Mouse (Mus musculus) heart, postnatal 0 days (tissue): ENCODE data around the gene Irf1. TPM values are rescaled to one million over a fixed set of nuclear protein-coding genes. Genes with fewer than 3 reads are reported as not detected.

Source experiments
- ATAC-seq: fragments of 200-750 bp; cut with Nextera tagmentation; 2 replicates; pipeline ENCODE4 v1.8.0; 2017; ENCODE audit warnings: low read depth, moderate number of reproducible peaks, moderate library complexity; ENCODE audit not compliant: insufficient read depth
- DNase-seq: peaks from one replicate; pipeline ENCODE4 v3.0.0-alpha.2; 2016; ENCODE audit warnings: low spot score
- H3K27ac ChIP-seq: fragments of 300-500 bp; sonication (generic); 2 replicates; pipeline ENCODE4 v1.5.1; 2014; ENCODE audit warnings: low read depth, mild to moderate bottlenecking
- H3K27me3 ChIP-seq: fragments of 300-500 bp; sonication (generic); 2 replicates; pipeline ENCODE4 v1.6.1; 2014; ENCODE audit warnings: low read length, mixed read lengths; ENCODE audit not compliant: control insufficient read depth, insufficient read depth
- H3K36me3 ChIP-seq: fragments of 300-500 bp; sonication (generic); replicated peaks from 2 replicates; pipeline ENCODE4 v1.6.1; 2014; ENCODE audit warnings: low read length, mixed read lengths; ENCODE audit not compliant: control insufficient read depth, insufficient read depth
- H3K4me1 ChIP-seq: fragments of 300-500 bp; sonication (generic); 2 replicates; pipeline ENCODE4 v1.6.1; 2014; ENCODE audit warnings: antibody characterized with exemption; ENCODE audit not compliant: control insufficient read depth, insufficient read depth
- H3K4me2 ChIP-seq: fragments of 300-500 bp; sonication (generic); 2 replicates; pipeline ENCODE4 v1.6.1; 2014; ENCODE audit warnings: low read depth, mild to moderate bottlenecking, low read length, moderate library complexity
- H3K4me3 ChIP-seq: fragments of 300-500 bp; sonication (generic); 2 replicates; pipeline ENCODE4 v1.5.1; 2014; ENCODE audit warnings: low read depth, low read length
- H3K9ac ChIP-seq: fragments of 300-500 bp; sonication (generic); replicated peaks from 2 replicates; pipeline ENCODE4 v1.6.1; 2014; ENCODE audit warnings: low read depth, low read length, mixed read lengths
- H3K9me3 ChIP-seq: fragments of 300-500 bp; sonication (generic); replicated peaks from 2 replicates; pipeline ENCODE4 v1.6.1; 2016; ENCODE audit warnings: low read length; ENCODE audit not compliant: control insufficient read depth
- CTCF ChIP-seq: IDR thresholded peaks from 2 replicates; pipeline ENCODE4 v1.5.1; 2016; ENCODE audit warnings: antibody characterized with exemption, control low read depth, low read depth
- EP300 ChIP-seq: IDR thresholded peaks from 2 replicates; pipeline ENCODE4 v1.6.1; 2016; ENCODE audit warnings: antibody characterized with exemption, low read depth
- WGBS: fragments of 180-500 bp; shearing (Covaris S2); extraction: QIAGEN DNeasy Blood & Tissue Kit; methylation state at CpG from one replicate; pipeline ENCODE4 v1.1.7; 2014; 5-methylcytosine and 5-hydroxymethylcytosine counted together
- microRNA-seq: library from miRNA; unstranded; fragments of <30 nt; microRNA quantifications from one replicate; pipeline ENCODE4, GENCODE M21; 2016
- polyA plus RNA-seq: library from polyadenylated mRNA; unstranded; fragments of >200 nt; fragmentation: Nextera tagmentation; extraction: Ambion mirVana; gene quantifications from 2 replicates; pipeline ENCODE4 v1.2.1, GENCODE M21; 2015
- total RNA-seq: library from RNA; depleted of rRNA; stranded (reverse); fragments of >200 nt; gene quantifications from 2 replicates; pipeline ENCODE4 v1.2.3, GENCODE M21; 2014; ENCODE audit warnings: low replicate concordance; rRNA removed

Gene Irf1
- total and polyA plus RNA-seq, 2 experiments from 2014 or later = 9.1 to 9.4 TPM

GRCm38 (mm10) chr11:53821230-53821944 lies 51.6 kb downstream of the Irf1 start:
- DNase-seq (no peak), ATAC-seq (no peak)
- 82% methylated on average over 11 of the region's 11 CpGs for WGBS

DNA sequence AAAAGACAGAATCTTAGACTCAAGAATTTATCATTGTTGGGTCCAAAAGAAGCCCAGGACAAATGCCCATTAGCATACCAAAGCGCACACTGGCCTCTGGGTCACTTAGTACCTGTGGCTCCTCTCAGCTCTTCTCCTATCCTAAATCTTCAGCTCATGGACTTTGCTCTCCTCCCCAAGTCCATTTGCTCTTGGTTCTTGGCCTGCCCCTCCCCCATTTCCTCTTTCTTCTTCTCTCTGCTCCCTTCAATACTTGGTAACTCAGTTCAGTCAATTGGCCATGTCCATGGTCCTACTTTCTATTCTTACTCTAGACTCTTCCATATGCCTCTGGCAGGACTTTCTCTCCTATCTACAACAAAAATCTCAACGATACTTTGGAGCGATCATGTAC lies 52.1 kb downstream of the Irf1 start:
- Histone ChIP-seq H3K4me1 (0 out of 2 replicates have a peak, but pooled peaks cover 6% of the 10 kb centered on the region), H3K36me3 (no peaks in the 10 kb centered on the region), H3K4me3 (no peak overlapping the region), H3K27me3 (no peaks in the 10 kb centered on the region), H3K27ac (no peak overlapping the region), H3K9ac (no peak overlapping the region), H3K4me2 (no peak overlapping the region), H3K9me3 (no peaks in the 10 kb centered on the region)
- ATAC-seq (no peak), DNase-seq (no peak)
- 88% methylated on average over 3 of the region's 3 CpGs for WGBS
- TF ChIP-seq EP300 (no peak), CTCF (no peak)

More at GRCm38 (mm10) chr11:53821230-53821944, 51.6 kb downstream of the Irf1 start:
- Histone ChIP-seq H3K4me3 (no peak overlapping the region), H3K4me2 (no peak overlapping the region), H3K27me3 (no peaks in the 10 kb centered on the region), H3K4me1 (0 out of 2 replicates have a peak, but pooled peaks cover 6% of the 10 kb centered on the region), H3K9me3 (no peaks in the 10 kb centered on the region), H3K36me3 (no peaks in the 10 kb centered on the region), H3K27ac (no peak overlapping the region), H3K9ac (no peak overlapping the region)
- no peak for TF ChIP-seq EP300
- no peak for TF ChIP-seq CTCF

DNA sequence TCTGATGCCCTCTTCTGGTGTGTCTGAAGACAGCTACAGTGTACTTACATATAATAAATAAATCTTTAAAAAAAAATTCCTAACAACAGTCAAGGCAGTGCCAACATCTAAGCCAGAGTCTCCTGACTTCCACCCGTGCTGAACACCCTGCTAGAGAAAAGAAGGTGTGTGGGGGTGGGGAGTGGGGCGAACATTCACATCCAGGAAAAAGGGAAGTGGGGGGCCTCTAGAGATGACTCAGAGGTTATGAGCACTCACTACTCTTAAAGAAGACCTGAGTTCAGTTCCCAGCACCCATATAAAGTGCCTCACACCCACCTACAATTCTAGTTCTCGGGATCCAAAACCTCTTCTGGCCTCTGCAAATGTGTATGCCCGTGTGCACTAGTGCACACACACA lies 55.6 kb downstream of the Irf1 start:
- TF ChIP-seq CTCF (no peak), EP300 (no peak)
- WGBS = 82% methylated on average over 4 of the region's 4 CpGs
- no peak overlapping the region for H3K4me2 ChIP-seq
- H3K9me3 ChIP-seq = peaks cover 5% of the 10 kb centered on the region; the same call in 1 of the 2 replicates
- DNase-seq (no peak), ATAC-seq (no peak)
- H3K36me3 ChIP-seq = no peaks in the 10 kb centered on the region
- H3K27ac ChIP-seq = no peak overlapping the region
- H3K4me3 ChIP-seq = no peak overlapping the region
- H3K4me1 ChIP-seq = no peaks in the 10 kb centered on the region
- H3K9ac ChIP-seq = no peak overlapping the region
- H3K27me3 ChIP-seq = no peaks in the 10 kb centered on the region

Small RNA genes within 50 kb of the gene (microRNA-seq; reads per million reads assigned to microRNA genes)
- not detected for gene Mir7671

Other genes with a start within 250 kb of the Irf1 start
- gene Kif3a, start 202.6 kb upstream of the Irf1 start, total RNA-seq = 6.1 and 17.5 TPM in 2 replicates
- 23.7 and 24.3 TPM in 2 replicates for gene Kif3a, start 202.6 kb upstream of the Irf1 start, polyA plus RNA-seq
- gene Il4, start 151.3 kb upstream of the Irf1 start, total RNA-seq = not detected in 2 replicates
- 0.30 TPM in 1 of 2 replicates, not detected in the other for gene Il4, start 151.3 kb upstream of the Irf1 start, polyA plus RNA-seq
- not detected in 2 replicates for gene Il13, start 135.3 kb upstream of the Irf1 start, total RNA-seq
- gene Il13, start 135.3 kb upstream of the Irf1 start, polyA plus RNA-seq = not detected in 2 replicates
- gene Rad50, start 62.7 kb upstream of the Irf1 start, total RNA-seq = 4.6 and 5.9 TPM in 2 replicates
- 13.5 and 14.9 TPM in 2 replicates for gene Rad50, start 62.7 kb upstream of the Irf1 start, polyA plus RNA-seq
- gene Il5, start 49.2 kb upstream of the Irf1 start, total RNA-seq = not detected in 2 replicates
- gene Il5, start 49.2 kb upstream of the Irf1 start, polyA plus RNA-seq = 0.07 TPM in 2 replicates
- not detected in 2 replicates for gene Gm17334, start 3.2 kb downstream of the Irf1 start, total RNA-seq
- gene Gm17334, start 3.2 kb downstream of the Irf1 start, polyA plus RNA-seq = not detected in 2 replicates
- not detected in 2 replicates for gene Gm12216, start 89.2 kb downstream of the Irf1 start, total RNA-seq
- 1.2 and 1.6 TPM in 2 replicates for gene Gm12216, start 89.2 kb downstream of the Irf1 start, polyA plus RNA-seq
- 14.5 and 15.6 TPM in 2 replicates for gene Slc22a5, start 121.6 kb downstream of the Irf1 start, total RNA-seq
- 13.3 and 14.5 TPM in 2 replicates for gene Slc22a5, start 121.6 kb downstream of the Irf1 start, polyA plus RNA-seq
- gene Slc22a21, start 210.3 kb downstream of the Irf1 start, total RNA-seq = 1.9 and 3.2 TPM in 2 replicates
- gene Slc22a21, start 210.3 kb downstream of the Irf1 start, polyA plus RNA-seq = 0.89 and 1.5 TPM in 2 replicates